Mouse (Mus musculus) left cerebral cortex, adult 18-20 months (tissue): ENCODE data around the gene Igsf11. TPM values are rescaled to one million over a fixed set of nuclear protein-coding genes. Genes with fewer than 3 reads are reported as not detected.
A peak's percentile ranks its signal among the peaks of the same experiment; 100 is the strongest.

Source experiments
- DNase-seq, 2 experiments: peaks; one replicate each; pipeline ENCODE4 v3.0.0; 2021 to 2022; ENCODE audit warnings: low spot score in 2 of 2, mixed read lengths in 1 of 2
- total RNA-seq, 2 experiments: library from RNA; stranded (reverse); gene quantifications; 2 replicates each; pipeline ENCODE4 v1.2.3; 2021

The Igsf11 gene
- total RNA-seq, 2 experiments from 2014 or later: 39.0 to 41.5 TPM

GRCm38 (mm10) chr16:38928760-38929159, 36.3 kb downstream of the Igsf11 start:
- no peak for DNase-seq

DNA sequence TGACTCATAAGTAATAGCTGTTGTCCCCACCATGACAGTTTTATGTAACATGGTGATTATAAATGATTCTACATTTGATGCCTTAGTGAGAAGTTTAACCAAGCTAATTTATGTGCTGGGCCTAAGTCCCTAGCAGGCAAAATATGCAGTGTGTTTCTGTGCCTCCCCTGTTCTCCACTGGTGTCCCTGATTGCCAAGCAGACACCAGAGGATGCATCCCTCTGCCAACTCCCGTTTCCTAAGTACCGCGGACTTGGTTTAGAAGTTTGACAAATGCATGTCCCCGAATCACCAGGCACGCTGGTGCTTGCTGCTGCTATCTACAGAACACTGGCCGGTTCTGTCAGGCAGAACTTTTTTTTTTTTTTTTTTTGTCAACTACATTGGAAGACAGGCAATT, 39.0 kb downstream of the Igsf11 start:
- DNase-seq: no peak

DNA sequence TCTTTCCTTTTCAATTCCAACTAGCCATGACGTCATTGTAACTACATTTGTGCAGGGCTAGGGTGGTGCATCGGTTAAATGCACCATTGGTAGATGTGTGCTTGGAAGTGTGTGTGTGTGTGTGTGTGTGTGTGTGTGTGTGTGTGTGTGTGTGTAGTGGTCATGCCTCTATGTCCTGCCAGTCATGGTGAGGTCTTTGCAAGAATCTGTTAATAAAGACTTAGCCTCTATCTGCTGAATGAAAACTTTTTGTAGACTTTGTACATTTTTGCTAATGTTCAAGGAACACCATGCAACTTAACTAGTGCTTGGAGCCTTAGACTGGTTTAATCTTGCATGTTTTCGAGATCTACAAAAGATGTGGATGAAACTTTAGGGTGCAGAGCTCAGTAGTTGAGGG, 48.3 kb downstream of the Igsf11 start:
- no peak for DNase-seq

GRCm38 (mm10) chr16:38941275-38941674, 48.8 kb downstream of the Igsf11 start:
- peak; percentile 51 to 58 for DNase-seq

GRCm38 (mm10) chr16:38943706-38944550, 51.5 kb downstream of the Igsf11 start:
- DNase-seq: no peak

GRCm38 (mm10) chr16:38945111-38945510, 52.6 kb downstream of the Igsf11 start:
- no peak for DNase-seq

GRCm38 (mm10) chr16:38945581-38945981, 53.1 kb downstream of the Igsf11 start:
- DNase-seq: no peak

DNA sequence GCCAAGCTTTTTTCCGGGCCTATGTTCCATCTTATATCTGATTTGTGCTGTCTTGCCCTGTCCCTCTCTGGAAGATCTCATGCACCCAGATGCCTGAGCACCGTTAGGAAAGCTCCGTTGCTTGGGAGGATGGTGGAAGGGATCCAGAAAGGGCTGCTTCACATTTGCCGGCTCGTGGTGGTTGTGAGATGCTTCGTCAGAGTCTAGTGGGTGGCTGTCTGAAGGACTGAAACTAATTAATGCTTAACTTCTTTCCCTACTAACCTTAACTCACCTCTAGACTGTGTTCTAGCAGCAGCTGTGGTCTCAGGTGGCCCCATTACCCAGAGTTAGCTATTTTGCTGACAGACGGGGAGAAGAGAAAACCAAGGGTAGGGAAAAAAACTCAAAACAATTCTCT, 54.0 kb downstream of the Igsf11 start:
- peak; percentile 59 to 73 for DNase-seq

GRCm38 (mm10) chr16:38947141-38947879, 54.8 kb downstream of the Igsf11 start:
- no peak for DNase-seq

DNA sequence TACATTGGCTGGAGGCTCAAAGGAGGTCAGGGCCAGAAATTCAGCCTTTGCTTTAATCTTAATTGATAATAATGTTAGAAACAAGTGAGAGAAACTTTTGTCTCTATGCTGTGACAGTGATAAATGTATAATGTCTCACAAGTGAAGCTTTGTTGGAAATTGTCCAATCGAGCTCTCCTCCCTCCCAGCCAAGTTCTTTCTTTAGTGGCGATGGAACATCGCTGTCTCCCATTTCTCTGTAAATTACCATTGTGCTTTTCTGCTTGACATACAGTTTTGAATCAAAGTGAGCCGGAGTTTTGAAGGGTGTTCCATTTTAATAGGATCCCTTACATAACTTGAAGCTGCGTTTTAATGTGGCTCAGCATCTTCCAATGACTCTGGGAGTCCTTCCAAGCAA, 56.0 kb downstream of the Igsf11 start:
- no peak for DNase-seq

- DNase-seq: no peak
Observed at GRCm38 (mm10) chr16:38952881-38953280, 60.4 kb downstream of the Igsf11 start.

GRCm38 (mm10) chr16:38953821-38954220, 61.4 kb downstream of the Igsf11 start:
- DNase-seq: no peak

- no peak for DNase-seq
Observed at GRCm38 (mm10) chr16:38954501-38955288, 62.2 kb downstream of the Igsf11 start.

DNA sequence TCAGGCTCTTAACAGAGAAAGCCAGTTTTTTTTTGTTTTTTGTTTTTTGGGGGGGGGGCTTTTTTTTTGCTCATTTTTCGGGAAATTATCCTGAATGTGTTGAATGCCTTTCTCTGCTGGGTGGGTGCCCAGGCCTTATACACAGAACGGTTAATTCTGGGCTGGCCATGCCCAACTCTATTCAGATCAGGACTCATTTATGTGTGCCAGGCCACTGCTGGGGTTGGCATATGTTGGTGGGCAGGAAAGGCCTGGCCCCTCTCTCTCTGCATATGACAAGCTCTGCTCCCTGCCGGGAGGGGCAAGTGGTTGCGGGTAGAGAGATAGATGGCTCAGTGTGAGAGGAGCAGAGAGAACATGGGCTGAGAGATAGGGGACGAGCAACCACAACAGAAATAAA, 62.8 kb downstream of the Igsf11 start:
- DNase-seq: no peak

GRCm38 (mm10) chr16:38958801-38959200, 66.3 kb downstream of the Igsf11 start:
- peak in 1 of 2 experiments; percentile 31 for DNase-seq

- DNase-seq: no peak
Observed at GRCm38 (mm10) chr16:38960550-38960949, 68.1 kb downstream of the Igsf11 start.

GRCm38 (mm10) chr16:38961865-38962264, 69.4 kb downstream of the Igsf11 start:
- no peak for DNase-seq

DNA sequence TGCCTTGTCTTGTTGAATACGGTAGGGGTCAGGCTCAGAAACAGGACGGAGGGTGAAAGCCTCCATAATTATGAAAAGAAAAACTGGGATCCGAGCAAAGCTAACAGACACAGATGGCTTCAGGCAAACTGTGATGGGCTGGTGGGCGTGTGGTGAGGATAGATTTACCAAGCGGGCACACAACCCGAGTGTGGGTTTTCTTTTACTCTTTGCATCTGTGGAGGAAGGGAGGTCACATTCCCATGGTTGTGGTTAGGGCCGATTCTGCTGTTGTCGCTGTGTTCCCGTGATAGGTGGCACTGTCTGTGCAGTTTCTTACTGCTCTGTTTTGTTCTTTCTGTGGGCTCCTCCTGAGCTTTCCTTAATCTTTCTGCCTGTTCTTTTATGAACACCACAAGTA, 70.2 kb downstream of the Igsf11 start:
- DNase-seq: peak; percentile 49 to 65

DNA sequence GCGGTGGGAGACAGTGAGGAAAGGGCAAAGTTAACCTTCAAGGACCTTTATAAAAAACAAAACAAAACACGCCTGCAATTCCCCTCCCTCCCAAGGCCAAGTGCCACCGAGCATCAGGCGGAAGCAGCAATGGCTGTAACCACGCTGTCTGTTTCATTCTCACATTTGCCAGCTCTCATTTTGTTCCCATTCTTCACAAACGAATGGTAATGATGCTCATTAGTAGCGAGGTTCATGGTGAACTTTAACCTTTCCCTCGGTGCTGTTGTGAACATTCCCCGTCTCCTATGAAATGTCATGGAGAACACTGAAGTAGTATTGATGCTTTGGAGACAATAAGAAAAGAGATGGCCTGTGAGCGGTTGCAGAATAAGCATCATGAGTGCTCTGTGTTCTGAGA, 74.6 kb downstream of the Igsf11 start:
- DNase-seq: no peak

DNA sequence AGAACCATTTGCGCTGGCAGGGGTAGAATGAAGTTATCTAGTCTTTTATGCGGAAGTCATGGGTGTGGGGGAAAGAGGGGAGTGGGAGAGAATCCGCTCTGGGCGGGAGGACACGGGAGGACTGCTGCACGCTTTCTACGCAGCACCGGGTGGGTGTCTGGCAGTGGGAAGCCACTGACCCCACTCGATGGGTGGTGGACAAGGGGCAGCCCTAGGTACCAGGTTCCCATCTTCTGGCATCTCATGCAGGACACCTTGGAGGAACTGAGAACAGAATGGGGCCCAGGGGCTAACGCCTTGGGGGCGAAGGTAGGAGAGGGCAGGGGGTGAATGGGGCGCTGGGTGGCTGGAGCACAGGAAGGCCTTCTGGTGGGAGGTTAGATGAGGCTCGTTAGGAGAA, 83.7 kb downstream of the Igsf11 start:
- DNase-seq: no peak

- no peak for DNase-seq
Observed at GRCm38 (mm10) chr16:38978546-38978945, 86.1 kb downstream of the Igsf11 start.

DNA sequence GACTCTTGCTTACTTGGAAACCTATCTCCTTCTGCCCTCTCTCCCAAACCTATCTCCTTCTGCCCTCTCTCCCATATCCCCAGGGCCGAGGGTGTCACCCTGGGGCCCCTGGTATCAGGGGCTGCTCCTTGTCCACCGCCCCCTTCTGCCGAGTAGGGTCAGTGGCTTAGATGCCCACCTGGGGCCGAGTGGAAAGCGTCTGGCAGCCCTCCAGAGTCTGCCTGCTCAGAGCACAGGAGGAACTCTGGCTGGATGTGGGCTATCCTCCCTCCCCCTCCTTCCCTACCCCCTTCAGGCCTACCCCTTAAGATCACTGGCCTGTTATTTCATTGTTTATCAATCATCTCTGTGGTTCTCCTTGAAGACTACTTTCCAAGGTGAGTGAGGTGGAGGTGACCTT, 88.1 kb downstream of the Igsf11 start:
- DNase-seq: no peak
